Mouse (Mus musculus): Measurements from ENCODE around the gene Tex10.

- no peak for TF ChIP-seq CTCF (IDR thresholded peaks at IDR 0.05; ENCODE audit: low read depth, low read length)
- TF ChIP-seq POLR2A (IDR thresholded peaks at IDR 0.05; ENCODE audit: insufficient read depth, low read length), result no peak
- no peak for TF ChIP-seq EP300 (IDR thresholded peaks at IDR 0.05; ENCODE audit: insufficient read depth, low read depth, low read length)
Measured at GRCm38 (mm10) chr4:48454106-48454773, 19.0 kb downstream of the Tex10 start.
